Mouse (Mus musculus): ENCODE data around the gene Slc25a10. TPM values are rescaled to one million over a fixed set of nuclear protein-coding genes. Genes with fewer than 3 reads are reported as not detected.

The Slc25a10 gene
- polyA plus RNA-seq, 1 experiment from 2014 or later, result 83.4 TPM

- no peak overlapping the region for H3K4me3 ChIP-seq (ENCODE audit: low read depth, low read length)
- WGBS, result 17% methylated on average over 17 of the region's 17 CpGs
- H3K27me3 ChIP-seq (replicated peaks; ENCODE audit: insufficient read depth, low read length), result no peaks in the 10 kb centered on the region
- H3K4me1 ChIP-seq (ENCODE audit: insufficient read depth, low read depth, low read length), result peaks cover 12% of the 10 kb centered on the region
- H3K9me3 ChIP-seq (ENCODE audit: low read length), result no peaks in the 10 kb centered on the region
- no peak overlapping the region for H3K9ac ChIP-seq (replicated peaks; ENCODE audit: low read depth)
- no peak overlapping the region for H3K27ac ChIP-seq (ENCODE audit: low read length)
- peak; percentile 60 for ATAC-seq
- TF ChIP-seq EP300 (IDR thresholded peaks at IDR 0.05) (no peak), CTCF (IDR thresholded peaks at IDR 0.05) (peak; percentile 100)
- peak; percentile 92 for DNase-seq (ENCODE audit: low spot score)
- no peak overlapping the region for H3K4me2 ChIP-seq (replicated peaks; ENCODE audit: low read depth, low read length)
- H3K36me3 ChIP-seq (ENCODE audit: insufficient read depth, low read length), result no peaks in the 10 kb centered on the region
These were observed 24.0 kb downstream of the Slc25a10 start for GRCm38 (mm10) chr11:120515611-120516010.

GRCm38 (mm10) chr11:120517147-120517546 lies 25.5 kb downstream of the Slc25a10 start:
- H3K9me3 ChIP-seq (ENCODE audit: low read length), result no peaks in the 10 kb centered on the region
- no peak overlapping the region for H3K4me3 ChIP-seq (ENCODE audit: low read depth, low read length)
- H3K9ac ChIP-seq (replicated peaks; ENCODE audit: low read depth), result no peak overlapping the region
- 69% methylated on average over 4 of the region's 4 CpGs for WGBS
- ATAC-seq, result no peak
- H3K4me2 ChIP-seq (replicated peaks; ENCODE audit: low read depth, low read length), result no peak overlapping the region
- no peaks in the 10 kb centered on the region for H3K36me3 ChIP-seq (ENCODE audit: insufficient read depth, low read length)
- peaks cover 12% of the 10 kb centered on the region for H3K4me1 ChIP-seq (ENCODE audit: insufficient read depth, low read depth, low read length)
- TF ChIP-seq CTCF (IDR thresholded peaks at IDR 0.05) (no peak), EP300 (IDR thresholded peaks at IDR 0.05) (no peak)
- no peak overlapping the region for H3K27ac ChIP-seq (ENCODE audit: low read length)
- H3K27me3 ChIP-seq (replicated peaks; ENCODE audit: insufficient read depth, low read length), result no peaks in the 10 kb centered on the region
- no peak for DNase-seq (ENCODE audit: low spot score)

DNA sequence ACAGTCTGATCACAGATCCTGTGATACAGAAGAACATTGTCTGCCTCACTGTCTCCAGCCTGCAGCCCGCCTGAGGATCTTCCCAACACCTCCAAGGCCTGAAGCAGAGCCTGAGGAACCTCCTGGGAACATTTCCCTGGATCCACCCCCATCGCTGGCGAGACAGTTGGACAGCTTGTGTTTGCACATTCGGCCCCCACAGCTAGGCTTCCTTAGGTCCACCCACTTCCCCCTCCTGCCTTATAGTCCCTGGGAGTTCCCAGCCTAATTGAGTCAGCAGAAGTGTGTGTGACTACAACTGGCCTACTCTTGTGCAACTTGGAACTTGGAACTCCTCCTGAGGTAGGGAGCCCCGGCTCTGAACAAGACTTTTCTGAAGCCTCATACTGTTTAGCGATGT lies 26.4 kb downstream of the Slc25a10 start:
- ATAC-seq (peak; percentile 74), DNase-seq (ENCODE audit: low spot score) (peak; percentile 95)
- Histone ChIP-seq H3K27me3 (replicated peaks; ENCODE audit: insufficient read depth, low read length) (no peaks in the 10 kb centered on the region), H3K9ac (replicated peaks; ENCODE audit: low read depth) (no peak overlapping the region), H3K36me3 (ENCODE audit: insufficient read depth, low read length) (no peaks in the 10 kb centered on the region), H3K4me2 (replicated peaks; ENCODE audit: low read depth, low read length) (no peak overlapping the region; the same call in 1 of the 2 replicates), H3K9me3 (ENCODE audit: low read length) (no peaks in the 10 kb centered on the region), H3K4me1 (ENCODE audit: insufficient read depth, low read depth, low read length) (peaks cover 12% of the 10 kb centered on the region), H3K27ac (ENCODE audit: low read length) (peak overlapping the region; percentile 80), H3K4me3 (ENCODE audit: low read depth, low read length) (no peak overlapping the region)
- 20% methylated on average over 6 of the region's 6 CpGs for WGBS
- no peak for TF ChIP-seq CTCF (IDR thresholded peaks at IDR 0.05)

GRCm38 (mm10) chr11:120518558-120518957 lies 26.9 kb downstream of the Slc25a10 start:
- no peaks in the 10 kb centered on the region for H3K36me3 ChIP-seq (ENCODE audit: insufficient read depth, low read length)
- TF ChIP-seq CTCF (IDR thresholded peaks at IDR 0.05) (no peak), EP300 (IDR thresholded peaks at IDR 0.05) (no peak)
- peak overlapping the region; percentile 80 for H3K27ac ChIP-seq (ENCODE audit: low read length)
- H3K9ac ChIP-seq (replicated peaks; ENCODE audit: low read depth), result no peak overlapping the region
- H3K4me3 ChIP-seq (ENCODE audit: low read depth, low read length), result no peak overlapping the region
- peak; percentile 59 for DNase-seq (ENCODE audit: low spot score)
- H3K9me3 ChIP-seq (ENCODE audit: low read length), result no peaks in the 10 kb centered on the region
- 44% methylated on average over 6 of the region's 6 CpGs for WGBS
- H3K4me1 ChIP-seq (ENCODE audit: insufficient read depth, low read depth, low read length), result peaks cover 12% of the 10 kb centered on the region
- peak; percentile 17; the same call in 1 of the 2 replicates for ATAC-seq
- H3K27me3 ChIP-seq (replicated peaks; ENCODE audit: insufficient read depth, low read length), result no peaks in the 10 kb centered on the region
- H3K4me2 ChIP-seq (replicated peaks; ENCODE audit: low read depth, low read length), result no peak overlapping the region; the same call in 1 of the 2 replicates

DNA sequence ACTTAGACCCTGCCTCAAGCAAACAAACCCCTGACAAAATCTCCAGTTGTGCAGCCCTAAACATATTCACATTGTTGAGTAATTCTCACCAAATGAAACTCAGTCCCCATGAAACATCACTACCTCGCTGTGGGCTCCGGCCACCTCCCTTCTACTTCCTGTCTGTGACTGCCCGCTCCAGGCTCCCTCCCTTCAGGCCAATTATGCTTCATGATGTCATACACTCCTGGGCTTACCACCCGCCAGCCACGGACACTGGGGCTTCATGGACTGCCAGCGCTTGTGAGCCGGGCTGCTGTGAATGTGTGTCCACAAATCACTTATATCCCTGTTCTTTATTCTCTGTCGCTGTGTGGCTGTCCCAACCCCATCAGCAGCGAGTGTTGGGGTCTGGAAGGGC lies 28.1 kb downstream of the Slc25a10 start:
- Histone ChIP-seq H3K9me3 (ENCODE audit: low read length) (no peaks in the 10 kb centered on the region), H3K27me3 (replicated peaks; ENCODE audit: insufficient read depth, low read length) (no peaks in the 10 kb centered on the region), H3K27ac (ENCODE audit: low read length) (peak overlapping the region; percentile 81), H3K4me3 (ENCODE audit: low read depth, low read length) (no peak overlapping the region), H3K36me3 (ENCODE audit: insufficient read depth, low read length) (no peaks in the 10 kb centered on the region), H3K4me2 (replicated peaks; ENCODE audit: low read depth, low read length) (0 out of 2 replicates have a peak overlapping the region, but pooled peaks have one; percentile 20), H3K4me1 (ENCODE audit: insufficient read depth, low read depth, low read length) (peaks cover 12% of the 10 kb centered on the region), H3K9ac (replicated peaks; ENCODE audit: low read depth) (no peak overlapping the region)
- peak; percentile 88 for ATAC-seq
- TF ChIP-seq EP300 (IDR thresholded peaks at IDR 0.05) (peak; percentile 56), CTCF (IDR thresholded peaks at IDR 0.05) (no peak)
- DNase-seq (ENCODE audit: low spot score), result peak; percentile 96
- 26% methylated on average over 9 of the region's 9 CpGs for WGBS

GRCm38 (mm10) chr11:120520498-120520897 lies 28.9 kb downstream of the Slc25a10 start:
- ATAC-seq (0 out of 2 replicates have a peak, but pooled peaks have one; percentile 1), DNase-seq (ENCODE audit: low spot score) (no peak)
- H3K27me3 ChIP-seq (replicated peaks; ENCODE audit: insufficient read depth, low read length), result no peaks in the 10 kb centered on the region
- no peak overlapping the region for H3K4me3 ChIP-seq (ENCODE audit: low read depth, low read length)
- peak overlapping the region; percentile 81 for H3K27ac ChIP-seq (ENCODE audit: low read length)
- H3K4me1 ChIP-seq (ENCODE audit: insufficient read depth, low read depth, low read length), result peaks cover 12% of the 10 kb centered on the region
- no peaks in the 10 kb centered on the region for H3K9me3 ChIP-seq (ENCODE audit: low read length)
- H3K4me2 ChIP-seq (replicated peaks; ENCODE audit: low read depth, low read length), result no peak overlapping the region
- TF ChIP-seq EP300 (IDR thresholded peaks at IDR 0.05) (no peak), CTCF (IDR thresholded peaks at IDR 0.05) (no peak)
- H3K36me3 ChIP-seq (ENCODE audit: insufficient read depth, low read length), result no peaks in the 10 kb centered on the region
- no peak overlapping the region for H3K9ac ChIP-seq (replicated peaks; ENCODE audit: low read depth)
- WGBS, result 67% methylated on average over 9 of the region's 9 CpGs

All from lung, postnatal 0 days (tissue).